In genomic region chr19:45027848-45028247, GRCm38 (mm10) we compare ENCODE assay signal across 15 mouse cellular contexts. TPM values are rescaled to one million over a fixed set of nuclear protein-coding genes. Genes with fewer than 3 reads are reported as not detected.
DNase-seq lines count a peak whose midpoint lies in the region; ATAC-seq and TF ChIP-seq lines count a peak whose summit lies in the region.
"Had no signal": no experiment of that assay in that cellular context is flagged by ENCODE, and none has a peak within 500 bp of the region (broad histone marks: within the 10 kb centered on the region; RNA-seq: fewer than 3 reads in every experiment).

No protein-coding gene starts in this region.

- WGBS in midbrain, embryonic 10.5 days: 83% methylated on average over 6 of the region's 6 CpGs
- WGBS in midbrain, postnatal 0 days: 84% methylated on average over 6 of the region's 6 CpGs
- 74% methylated on average over 6 of the region's 6 CpGs for WGBS in embryonic facial prominence, embryonic 10.5 days
- WGBS in hindbrain, postnatal 0 days: 84% methylated on average over 6 of the region's 6 CpGs

- no peak for TF ChIP-seq CTCF in midbrain, postnatal 0 days (IDR thresholded peaks at IDR 0.05)
- no peak for TF ChIP-seq CTCF in testis, adult 2 months (IDR thresholded peaks at IDR 0.05; ENCODE audit: control insufficient read depth, insufficient read depth, insufficient replicate concordance, low read depth, low read length)
- no peak for TF ChIP-seq CTCF in hindbrain, postnatal 0 days (IDR thresholded peaks at IDR 0.05; ENCODE audit: low read depth)

- no peak overlapping the region for H3K4me3 ChIP-seq in midbrain, embryonic 10.5 days
- no peak overlapping the region for H3K4me3 ChIP-seq in midbrain, postnatal 0 days (ENCODE audit: low read depth, low read length)
- no peak overlapping the region for H3K4me3 ChIP-seq in embryonic facial prominence, embryonic 10.5 days
- no peak overlapping the region for H3K4me3 ChIP-seq in testis, adult 2 months (ENCODE audit: control insufficient read depth, low read depth, low read length)
- no peak overlapping the region for H3K4me3 ChIP-seq in hindbrain, postnatal 0 days (ENCODE audit: low read length)
- H3K4me3 ChIP-seq: erythroblast, embryonic 14.5 days; heart, embryonic 15.5 days; limb, embryonic 12.5 days; stomach, embryonic 15.5 days had no signal

- no peak overlapping the region for H3K4me2 ChIP-seq in midbrain, postnatal 0 days (ENCODE audit: low read depth, low read length, poor library complexity, severe bottlenecking)
- no peak overlapping the region for H3K4me2 ChIP-seq in hindbrain, postnatal 0 days (ENCODE audit: low read depth, low read length)
- H3K4me2 ChIP-seq: heart, embryonic 15.5 days; limb, embryonic 12.5 days; stomach, embryonic 15.5 days had no signal

- no peak for TF ChIP-seq POLR2A in testis, adult 2 months (IDR thresholded peaks at IDR 0.05; ENCODE audit: control insufficient read depth, low read depth, low read length)

- intact Hi-C loops in heart, postnatal 25 days (cut with DNase I): no loop called here

- peaks cover 64% of the 10 kb centered on the region for H3K4me1 ChIP-seq in midbrain, embryonic 10.5 days
- H3K4me1 ChIP-seq in midbrain, postnatal 0 days (ENCODE audit: insufficient read depth, low read length): no peaks in the 10 kb centered on the region
- peaks cover 63% of the 10 kb centered on the region for H3K4me1 ChIP-seq in embryonic facial prominence, embryonic 10.5 days
- H3K4me1 ChIP-seq in testis, adult 2 months (ENCODE audit: control insufficient read depth, insufficient read depth, low read length): peaks cover 30% of the 10 kb centered on the region
- peaks cover 8% of the 10 kb centered on the region; the same call in 1 of the 2 replicates for H3K4me1 ChIP-seq in hindbrain, postnatal 0 days (ENCODE audit: insufficient read depth, low read length)

- H3K36me3 ChIP-seq in midbrain, embryonic 10.5 days: peaks cover 65% of the 10 kb centered on the region
- peaks cover 24% of the 10 kb centered on the region for H3K36me3 ChIP-seq in midbrain, postnatal 0 days (ENCODE audit: insufficient read depth, low read length)
- H3K36me3 ChIP-seq in embryonic facial prominence, embryonic 10.5 days (replicated peaks): peaks cover 69% of the 10 kb centered on the region
- no peaks in the 10 kb centered on the region for H3K36me3 ChIP-seq in testis, adult 2 months (ENCODE audit: control insufficient read depth, insufficient read depth, low read length)
- peaks cover 21% of the 10 kb centered on the region for H3K36me3 ChIP-seq in hindbrain, postnatal 0 days (ENCODE audit: insufficient read depth, low read length)

- peak; percentile 97 for DNase-seq in heart, adult 11 months
- DNase-seq in heart, postnatal 25 days (ENCODE audit: low spot score): no peak
- DNase-seq in midbrain, embryonic 10.5 days (ENCODE audit: low spot score): no peak
- DNase-seq in midbrain, postnatal 0 days (ENCODE audit: low spot score): no peak
- no peak for DNase-seq in embryonic facial prominence, embryonic 10.5 days (ENCODE audit: low spot score)
- no peak for DNase-seq in hindbrain, postnatal 0 days (ENCODE audit: low spot score)
- DNase-seq: cerebellum, postnatal 25 days; kidney, adult 2 months; lung, adult 18-20 months had no signal

- H3K9me3 ChIP-seq in midbrain, embryonic 10.5 days (replicated peaks): no peaks in the 10 kb centered on the region
- no peaks in the 10 kb centered on the region for H3K9me3 ChIP-seq in midbrain, postnatal 0 days (ENCODE audit: low read length)
- H3K9me3 ChIP-seq in embryonic facial prominence, embryonic 10.5 days: no peaks in the 10 kb centered on the region
- H3K9me3 ChIP-seq in hindbrain, postnatal 0 days (ENCODE audit: low read length): no peaks in the 10 kb centered on the region
- H3K9me3 ChIP-seq: heart, embryonic 15.5 days; limb, embryonic 12.5 days; stomach, embryonic 15.5 days had no signal

- no peak for ATAC-seq in midbrain, postnatal 0 days (ENCODE audit: low FRiP score)
- ATAC-seq in hindbrain, postnatal 0 days: no peak

- H3K27ac ChIP-seq in midbrain, embryonic 10.5 days (replicated peaks): peak overlapping the region; percentile 38; the same call in 1 of the 2 replicates
- no peak overlapping the region for H3K27ac ChIP-seq in midbrain, postnatal 0 days (ENCODE audit: low read depth, low read length)
- 0 out of 2 replicates have a peak overlapping the region, but pooled peaks have one; percentile 25 for H3K27ac ChIP-seq in embryonic facial prominence, embryonic 10.5 days (replicated peaks)
- H3K27ac ChIP-seq in testis, adult 2 months (ENCODE audit: control insufficient read depth, insufficient read depth, low read depth, low read length): 0 out of 2 replicates have a peak overlapping the region, but pooled peaks have one; percentile 16
- H3K27ac ChIP-seq in hindbrain, postnatal 0 days: no peak overlapping the region
- H3K27ac ChIP-seq: stomach, embryonic 15.5 days had no signal

- H3K27me3 ChIP-seq in midbrain, embryonic 10.5 days (ENCODE audit: low read depth, poor library complexity, severe bottlenecking): no peaks in the 10 kb centered on the region
- H3K27me3 ChIP-seq in midbrain, postnatal 0 days (ENCODE audit: insufficient read depth, low read length): no peaks in the 10 kb centered on the region
- H3K27me3 ChIP-seq in embryonic facial prominence, embryonic 10.5 days (replicated peaks; ENCODE audit: low read depth, poor library complexity, severe bottlenecking): 0 out of 2 replicates have a peak, but pooled peaks cover under 1% of the 10 kb centered on the region
- H3K27me3 ChIP-seq in testis, adult 2 months (ENCODE audit: control insufficient read depth, insufficient read depth, low read length): no peaks in the 10 kb centered on the region; the same call in 1 of the 2 replicates
- H3K27me3 ChIP-seq in hindbrain, postnatal 0 days (ENCODE audit: insufficient read depth, low read length): no peaks in the 10 kb centered on the region
- H3K27me3 ChIP-seq: heart, embryonic 15.5 days; limb, embryonic 12.5 days; stomach, embryonic 15.5 days had no signal

- H3K9ac ChIP-seq in midbrain, postnatal 0 days (replicated peaks; ENCODE audit: low read length, poor library complexity, severe bottlenecking): no peak overlapping the region
- no peak overlapping the region for H3K9ac ChIP-seq in hindbrain, postnatal 0 days (replicated peaks; ENCODE audit: low read length)
- H3K9ac ChIP-seq: heart, embryonic 15.5 days; limb, embryonic 12.5 days; stomach, embryonic 15.5 days had no signal

RNA-seq across cellular contexts. Expression of gene Lzts2, which starts 13.6 kb away (rescaled TPM):
- 10 to 100 TPM; 52.0 to 69.7 TPM for total RNA-seq in heart, postnatal 25 days (2021)
- polyA plus RNA-seq in midbrain, embryonic 10.5 days (2016; fragmentation: Nextera tagmentation; extraction: Ambion mirVana): 55.1 and 58.4 TPM in 2 replicates
- total RNA-seq in midbrain, postnatal 0 days (2014; rRNA removed): 32.8 and 40.4 TPM in 2 replicates
- polyA plus RNA-seq in midbrain, postnatal 0 days (2015; fragmentation: Nextera tagmentation; extraction: Ambion mirVana): 12.9 TPM in 2 replicates
- polyA plus RNA-seq in embryonic facial prominence, embryonic 10.5 days (2016; fragmentation: Nextera tagmentation; extraction: Ambion mirVana): 69.8 and 75.0 TPM in 2 replicates
- 36.2 and 42.3 TPM in 2 replicates for polyA plus RNA-seq in testis, adult 2 months (2012; rRNA removed)
- total RNA-seq in hindbrain, postnatal 0 days (2014; rRNA removed): 44.1 and 44.7 TPM in 2 replicates
- 16.4 and 17.0 TPM in 2 replicates for polyA plus RNA-seq in hindbrain, postnatal 0 days (2015; fragmentation: Nextera tagmentation; extraction: Ambion mirVana)

RNA-seq across cellular contexts. Expression of gene Pdzd7, which starts 17.7 kb away (rescaled TPM):
- total RNA-seq in heart, postnatal 25 days (2021): under 1 TPM in 1 of 2 experiments, not detected in 1; 0.16 TPM
- 0.19 and 0.34 TPM in 2 replicates for polyA plus RNA-seq in midbrain, embryonic 10.5 days (2016; fragmentation: Nextera tagmentation; extraction: Ambion mirVana)
- total RNA-seq in midbrain, postnatal 0 days (2014; rRNA removed): 5.9 and 7.2 TPM in 2 replicates
- 2.9 and 3.4 TPM in 2 replicates for polyA plus RNA-seq in midbrain, postnatal 0 days (2015; fragmentation: Nextera tagmentation; extraction: Ambion mirVana)
- polyA plus RNA-seq in embryonic facial prominence, embryonic 10.5 days (2016; fragmentation: Nextera tagmentation; extraction: Ambion mirVana): 0.27 and 0.65 TPM in 2 replicates
- 1.0 and 1.1 TPM in 2 replicates for polyA plus RNA-seq in testis, adult 2 months (2012; rRNA removed)
- 4.8 and 7.7 TPM in 2 replicates for total RNA-seq in hindbrain, postnatal 0 days (2014; rRNA removed)
- polyA plus RNA-seq in hindbrain, postnatal 0 days (2015; fragmentation: Nextera tagmentation; extraction: Ambion mirVana): 1.9 and 2.5 TPM in 2 replicates
- total RNA-seq: megakaryocyte, adult 5-6 weeks had no signal
- polyA plus RNA-seq: erythroblast, embryonic 14.5 days had no signal

RNA-seq across cellular contexts. Expression of gene Sfxn3, which starts 19.5 kb away (rescaled TPM):
- total RNA-seq in heart, postnatal 25 days (2021): 10 to 100 TPM; 10.7 to 13.9 TPM
- polyA plus RNA-seq in midbrain, embryonic 10.5 days (2016; fragmentation: Nextera tagmentation; extraction: Ambion mirVana): 8.3 and 15.3 TPM in 2 replicates
- total RNA-seq in midbrain, postnatal 0 days (2014; rRNA removed): 72.2 and 85.8 TPM in 2 replicates
- polyA plus RNA-seq in midbrain, postnatal 0 days (2015; fragmentation: Nextera tagmentation; extraction: Ambion mirVana): 101 and 102 TPM in 2 replicates
- 7.7 and 9.8 TPM in 2 replicates for polyA plus RNA-seq in embryonic facial prominence, embryonic 10.5 days (2016; fragmentation: Nextera tagmentation; extraction: Ambion mirVana)
- 16.3 and 20.7 TPM in 2 replicates for polyA plus RNA-seq in testis, adult 2 months (2012; rRNA removed)
- total RNA-seq in hindbrain, postnatal 0 days (2014; rRNA removed): 63.9 and 76.9 TPM in 2 replicates
- polyA plus RNA-seq in hindbrain, postnatal 0 days (2015; fragmentation: Nextera tagmentation; extraction: Ambion mirVana): 64.4 and 77.3 TPM in 2 replicates

RNA-seq across cellular contexts. Expression of gene Mrpl43, which starts 21.6 kb away (rescaled TPM):
- 10 to 100 TPM; 54.9 to 55.4 TPM for total RNA-seq in heart, postnatal 25 days (2021)
- polyA plus RNA-seq in midbrain, embryonic 10.5 days (2016; fragmentation: Nextera tagmentation; extraction: Ambion mirVana): 71.6 and 72.9 TPM in 2 replicates
- total RNA-seq in midbrain, postnatal 0 days (2014; rRNA removed): 55.7 and 87.6 TPM in 2 replicates
- polyA plus RNA-seq in midbrain, postnatal 0 days (2015; fragmentation: Nextera tagmentation; extraction: Ambion mirVana): 98.8 and 105 TPM in 2 replicates
- polyA plus RNA-seq in embryonic facial prominence, embryonic 10.5 days (2016; fragmentation: Nextera tagmentation; extraction: Ambion mirVana): 70.6 and 74.8 TPM in 2 replicates
- polyA plus RNA-seq in testis, adult 2 months (2012; rRNA removed): 43.4 and 46.8 TPM in 2 replicates
- 97.1 and 98.4 TPM in 2 replicates for total RNA-seq in hindbrain, postnatal 0 days (2014; rRNA removed)
- polyA plus RNA-seq in hindbrain, postnatal 0 days (2015; fragmentation: Nextera tagmentation; extraction: Ambion mirVana): 109 and 115 TPM in 2 replicates

RNA-seq across cellular contexts. Expression of gene Twnk, which starts 22.4 kb away (rescaled TPM):
- 10 to 100 TPM; 27.4 to 28.4 TPM for total RNA-seq in heart, postnatal 25 days (2021)
- polyA plus RNA-seq in midbrain, embryonic 10.5 days (2016; fragmentation: Nextera tagmentation; extraction: Ambion mirVana): 31.4 and 33.6 TPM in 2 replicates
- total RNA-seq in midbrain, postnatal 0 days (2014; rRNA removed): 6.1 and 6.4 TPM in 2 replicates
- polyA plus RNA-seq in midbrain, postnatal 0 days (2015; fragmentation: Nextera tagmentation; extraction: Ambion mirVana): 6.8 and 7.1 TPM in 2 replicates
- polyA plus RNA-seq in embryonic facial prominence, embryonic 10.5 days (2016; fragmentation: Nextera tagmentation; extraction: Ambion mirVana): 40.9 and 41.8 TPM in 2 replicates
- polyA plus RNA-seq in testis, adult 2 months (2012; rRNA removed): 5.2 and 6.2 TPM in 2 replicates
- 7.5 and 8.6 TPM in 2 replicates for total RNA-seq in hindbrain, postnatal 0 days (2014; rRNA removed)
- 8.2 and 8.5 TPM in 2 replicates for polyA plus RNA-seq in hindbrain, postnatal 0 days (2015; fragmentation: Nextera tagmentation; extraction: Ambion mirVana)

Comparison
In these comparisons a context has a peak if more than half of its experiments do, and no peak if none do; other contexts are left out.
1. H3K27ac ChIP-seq: peak in midbrain, embryonic 10.5 days (single experiment), embryonic facial prominence, embryonic 10.5 days (single experiment) and testis, adult 2 months (single experiment); none in midbrain, postnatal 0 days (single experiment) and hindbrain, postnatal 0 days (single experiment).